In genomic region chr7:28941542-28941941, GRCm38 (mm10) we compare ENCODE assay signal across 9 mouse cellular contexts. TPM values are rescaled to one million over a fixed set of nuclear protein-coding genes. Genes with fewer than 3 reads are reported as not detected.
DNase-seq lines count a peak whose midpoint lies in the region; ATAC-seq and TF ChIP-seq lines count a peak whose summit lies in the region.
"Had no signal": no experiment of that assay in that cellular context is flagged by ENCODE, and none has a peak within 500 bp of the region (broad histone marks: within the 10 kb centered on the region; RNA-seq: fewer than 3 reads in every experiment).

No protein-coding gene starts in this region.

- H3K4me3 ChIP-seq in embryonic facial prominence, embryonic 11.5 days (ENCODE audit: low read depth, low read length): no peak overlapping the region
- no peak overlapping the region for H3K4me3 ChIP-seq in intestine, postnatal 0 days (ENCODE audit: low read depth, low read length)
- no peak overlapping the region for H3K4me3 ChIP-seq in liver, embryonic 16.5 days (ENCODE audit: low read depth, low read length)
- H3K4me3 ChIP-seq: megakaryocyte, embryonic 14.5 days had no signal

- H3K36me3 ChIP-seq in embryonic facial prominence, embryonic 11.5 days (replicated peaks; ENCODE audit: control insufficient read depth, insufficient read depth, low read depth, low read length): no peaks in the 10 kb centered on the region; the same call in 1 of the 2 replicates
- H3K36me3 ChIP-seq in intestine, postnatal 0 days (ENCODE audit: control insufficient read depth, insufficient read depth): peaks cover 12% of the 10 kb centered on the region
- H3K36me3 ChIP-seq in liver, embryonic 16.5 days (ENCODE audit: control insufficient read depth, insufficient read depth): no peaks in the 10 kb centered on the region

- H3K4me1 ChIP-seq in embryonic facial prominence, embryonic 11.5 days (ENCODE audit: control insufficient read depth, insufficient read depth, low read length): peaks cover 11% of the 10 kb centered on the region
- peaks cover 42% of the 10 kb centered on the region for H3K4me1 ChIP-seq in intestine, postnatal 0 days (replicated peaks; ENCODE audit: control insufficient read depth, insufficient read depth, low read length)
- peaks cover 51% of the 10 kb centered on the region for H3K4me1 ChIP-seq in liver, embryonic 16.5 days (ENCODE audit: control insufficient read depth, low read depth, low read length)

- DNase-seq in kidney, adult 11 months: peak; percentile 58
- no peak for DNase-seq in kidney, postnatal 10 days
- DNase-seq in embryonic facial prominence, embryonic 11.5 days (ENCODE audit: low spot score): no peak
- no peak for DNase-seq in spleen, postnatal 36 days (ENCODE audit: low spot score in 2 of 2)
- DNase-seq in cerebellum, postnatal 14 days: no peak
- DNase-seq: spleen, adult 18-20 months had no signal

- WGBS in embryonic facial prominence, embryonic 11.5 days: 72% methylated on average over 4 of the region's 4 CpGs
- WGBS in intestine, postnatal 0 days: 28% methylated on average over 4 of the region's 4 CpGs
- WGBS in liver, embryonic 16.5 days (ENCODE audit: insufficient replicate concordance): 59% methylated on average over 4 of the region's 4 CpGs

- H3K27me3 ChIP-seq in embryonic facial prominence, embryonic 11.5 days (ENCODE audit: control insufficient read depth, insufficient read depth, low read length): no peaks in the 10 kb centered on the region
- no peaks in the 10 kb centered on the region for H3K27me3 ChIP-seq in intestine, postnatal 0 days (replicated peaks; ENCODE audit: control insufficient read depth, insufficient read depth, low read length)
- no peaks in the 10 kb centered on the region for H3K27me3 ChIP-seq in liver, embryonic 16.5 days (ENCODE audit: control insufficient read depth, insufficient read depth, low read depth, low read length)
- H3K27me3 ChIP-seq: megakaryocyte, embryonic 14.5 days had no signal

- H3K9ac ChIP-seq in embryonic facial prominence, embryonic 11.5 days (replicated peaks; ENCODE audit: low read length): no peak overlapping the region
- no peak overlapping the region for H3K9ac ChIP-seq in intestine, postnatal 0 days (ENCODE audit: low read depth, low read length)
- H3K9ac ChIP-seq in liver, embryonic 16.5 days (ENCODE audit: low read depth, low read length): no peak overlapping the region

- H3K9me3 ChIP-seq in embryonic facial prominence, embryonic 11.5 days (replicated peaks; ENCODE audit: control insufficient read depth, low read length): no peaks in the 10 kb centered on the region
- H3K9me3 ChIP-seq in intestine, postnatal 0 days (ENCODE audit: control insufficient read depth): no peaks in the 10 kb centered on the region
- no peaks in the 10 kb centered on the region for H3K9me3 ChIP-seq in liver, embryonic 16.5 days (replicated peaks; ENCODE audit: control insufficient read depth, low read length)
- H3K9me3 ChIP-seq: megakaryocyte, embryonic 14.5 days had no signal

- peak overlapping the region; percentile 7 for H3K27ac ChIP-seq in embryonic facial prominence, embryonic 11.5 days (replicated peaks; ENCODE audit: low read depth, low read length)
- H3K27ac ChIP-seq in intestine, postnatal 0 days (ENCODE audit: low read depth, low read length): peak overlapping the region; percentile 74
- H3K27ac ChIP-seq in liver, embryonic 16.5 days (ENCODE audit: low read length): peak overlapping the region; percentile 3

- TF ChIP-seq CTCF in intestine, postnatal 0 days (IDR thresholded peaks at IDR 0.05; ENCODE audit: low read depth): no peak

- ATAC-seq in embryonic facial prominence, embryonic 11.5 days (replicated peaks; ENCODE audit: insufficient number of reproducible peaks, low FRiP score, low TSS enrichment, low read depth): no peak
- ATAC-seq in intestine, postnatal 0 days: no peak
- ATAC-seq in liver, embryonic 16.5 days (ENCODE audit: low read depth): peak; percentile 61

- H3K4me2 ChIP-seq in embryonic facial prominence, embryonic 11.5 days (ENCODE audit: low read depth, low read length): no peak overlapping the region
- 0 out of 2 replicates have a peak overlapping the region, but pooled peaks have one; percentile 9 for H3K4me2 ChIP-seq in intestine, postnatal 0 days (replicated peaks; ENCODE audit: low read depth)
- H3K4me2 ChIP-seq in liver, embryonic 16.5 days (ENCODE audit: low read depth, low read length): no peak overlapping the region

RNA-seq across cellular contexts. Expression of gene Actn4, which starts 20.6 kb away (rescaled TPM):
- 190 and 201 TPM in 2 replicates for polyA plus RNA-seq in embryonic facial prominence, embryonic 11.5 days (2014; fragmentation: Nextera tagmentation; extraction: Ambion mirVana)
- polyA plus RNA-seq in intestine, postnatal 0 days (2015; fragmentation: Nextera tagmentation; extraction: Ambion mirVana): 293 and 319 TPM in 2 replicates
- 130 and 137 TPM in 2 replicates for polyA plus RNA-seq in liver, embryonic 16.5 days (2015; fragmentation: Nextera tagmentation; extraction: Ambion mirVana)

RNA-seq across cellular contexts. Expression of gene Eif3k, which starts 40.1 kb away (rescaled TPM):
- 439 and 446 TPM in 2 replicates for polyA plus RNA-seq in embryonic facial prominence, embryonic 11.5 days (2014; fragmentation: Nextera tagmentation; extraction: Ambion mirVana)
- polyA plus RNA-seq in intestine, postnatal 0 days (2015; fragmentation: Nextera tagmentation; extraction: Ambion mirVana): 282 and 286 TPM in 2 replicates
- polyA plus RNA-seq in liver, embryonic 16.5 days (2015; fragmentation: Nextera tagmentation; extraction: Ambion mirVana): 195 and 205 TPM in 2 replicates

RNA-seq across cellular contexts. Expression of gene Map4k1, which starts 40.3 kb away (rescaled TPM):
- 6.4 and 8.1 TPM in 2 replicates for polyA plus RNA-seq in embryonic facial prominence, embryonic 11.5 days (2014; fragmentation: Nextera tagmentation; extraction: Ambion mirVana)
- polyA plus RNA-seq in intestine, postnatal 0 days (2015; fragmentation: Nextera tagmentation; extraction: Ambion mirVana): 1.5 and 1.6 TPM in 2 replicates
- polyA plus RNA-seq in liver, embryonic 16.5 days (2015; fragmentation: Nextera tagmentation; extraction: Ambion mirVana): 28.3 and 30.2 TPM in 2 replicates

Comparison
In these comparisons a context has a peak if more than half of its experiments do, and no peak if none do; other contexts are left out.
1. H3K27ac ChIP-seq: peak in every context shown above with its lines; median percentile 74 in intestine, postnatal 0 days; 7 in embryonic facial prominence, embryonic 11.5 days; 3 in liver, embryonic 16.5 days.